Mouse (Mus musculus): ENCODE results near the gene Ppid. TPM values are rescaled to one million over a fixed set of nuclear protein-coding genes. Genes with fewer than 3 reads are reported as not detected.

Ppid gene
- 245 and 281 TPM in 2 replicates for polyA plus RNA-seq (2016; fragmentation: Nextera tagmentation; extraction: Ambion mirVana)

- Histone ChIP-seq H3K27me3 (ENCODE audit: low read depth, poor library complexity, severe bottlenecking) (no peaks in the 10 kb centered on the region), H3K27ac (peak within 1 kb of the TSS; percentile 95), H3K36me3 (peaks cover 33% of the 10 kb centered on the region), H3K9me3 (replicated peaks) (no peaks in the 10 kb centered on the region), H3K4me1 (peaks cover 7% of the 10 kb centered on the region), H3K4me3 (peak within 1 kb of the TSS; percentile 87)
- WGBS, result 2% methylated on average over 63 of the region's 63 CpGs
- peak; percentile 90 for DNase-seq (ENCODE audit: low spot score)
Measured at GRCm38 (mm10) chr3:79590863-79591792, at the start of gene Ppid. Gene Ppid, plus strand, starts transcription at chr3:79591342.

- Histone ChIP-seq H3K36me3 (peaks cover 6% of the 10 kb centered on the region; the same call in 1 of the 2 replicates), H3K27ac (no peak overlapping the region), H3K4me1 (peaks cover 5% of the 10 kb centered on the region; the same call in 1 of the 2 replicates), H3K4me3 (no peak overlapping the region), H3K27me3 (ENCODE audit: low read depth, poor library complexity, severe bottlenecking) (no peaks in the 10 kb centered on the region), H3K9me3 (replicated peaks) (no peaks in the 10 kb centered on the region)
- no peak for DNase-seq (ENCODE audit: low spot score)
- 37% methylated on average over 6 of the region's 6 CpGs for WGBS
Measured at GRCm38 (mm10) chr3:79542585-79542984, 48.6 kb upstream of the Ppid start.

DNA sequence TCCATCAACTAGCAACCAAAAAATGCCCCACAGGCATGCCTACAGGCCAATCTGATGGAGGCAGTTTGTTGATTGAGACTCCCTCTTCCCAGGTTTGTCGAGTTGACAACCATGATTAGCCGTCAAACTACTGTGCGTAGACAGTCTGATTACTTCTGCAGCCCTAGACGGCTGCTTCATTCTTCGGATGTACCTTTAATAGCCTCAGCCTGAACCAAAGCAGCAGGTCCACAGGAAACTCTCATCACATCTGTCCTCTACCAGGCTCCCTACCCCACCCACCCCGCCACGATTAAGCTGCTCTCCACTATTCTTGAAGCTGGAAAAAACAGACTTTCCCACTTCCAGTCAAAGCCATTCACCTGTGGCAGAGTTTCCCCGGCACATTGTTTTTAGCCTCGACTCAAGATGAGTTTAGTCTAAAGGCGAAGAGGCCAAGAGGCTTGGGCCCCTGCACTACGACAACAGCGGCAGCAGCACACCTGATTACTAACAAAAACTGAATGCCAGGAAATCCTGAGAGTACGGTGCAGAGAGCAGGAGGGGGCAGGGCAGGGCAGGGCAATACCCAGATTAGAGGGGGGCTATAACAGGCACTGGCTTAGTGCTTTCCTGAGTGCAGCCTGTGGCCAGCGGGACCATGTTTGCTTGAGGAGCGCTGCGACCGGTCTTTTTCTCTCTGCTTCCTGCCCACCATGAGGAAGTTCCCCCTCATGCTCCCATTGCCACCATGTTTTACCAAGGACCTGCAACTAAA, 42.3 kb upstream of the Ppid start:
- H3K4me3 ChIP-seq, result no peak overlapping the region
- H3K36me3 ChIP-seq, result peaks cover 6% of the 10 kb centered on the region; the same call in 1 of the 2 replicates
- no peak overlapping the region for H3K27ac ChIP-seq
- no peaks in the 10 kb centered on the region for H3K27me3 ChIP-seq (ENCODE audit: low read depth, poor library complexity, severe bottlenecking)
- H3K9me3 ChIP-seq (replicated peaks), result no peaks in the 10 kb centered on the region
- H3K4me1 ChIP-seq, result no peaks in the 10 kb centered on the region
- DNase-seq (ENCODE audit: low spot score), result no peak
- WGBS, result 82% methylated on average over 17 of the region's 17 CpGs

GRCm38 (mm10) chr3:79549751-79550393, 41.3 kb upstream of the Ppid start:
- WGBS, result 97% methylated on average over 8 of the region's 8 CpGs

GRCm38 (mm10) chr3:79551826-79552552, 39.2 kb upstream of the Ppid start:
- no peak for DNase-seq (ENCODE audit: low spot score)
- 86% methylated on average over 10 of the region's 10 CpGs for WGBS
- Histone ChIP-seq H3K9me3 (replicated peaks) (no peaks in the 10 kb centered on the region), H3K4me1 (no peaks in the 10 kb centered on the region), H3K36me3 (no peaks in the 10 kb centered on the region), H3K4me3 (no peak overlapping the region), H3K27me3 (ENCODE audit: low read depth, poor library complexity, severe bottlenecking) (no peaks in the 10 kb centered on the region), H3K27ac (no peak overlapping the region)

More at GRCm38 (mm10) chr3:79549751-79550393, 41.3 kb upstream of the Ppid start:
- DNase-seq (ENCODE audit: low spot score), result no peak
- Histone ChIP-seq H3K9me3 (replicated peaks) (no peaks in the 10 kb centered on the region), H3K4me3 (no peak overlapping the region), H3K4me1 (no peaks in the 10 kb centered on the region), H3K27me3 (ENCODE audit: low read depth, poor library complexity, severe bottlenecking) (no peaks in the 10 kb centered on the region), H3K36me3 (peaks cover 6% of the 10 kb centered on the region; the same call in 1 of the 2 replicates), H3K27ac (no peak overlapping the region)

DNA sequence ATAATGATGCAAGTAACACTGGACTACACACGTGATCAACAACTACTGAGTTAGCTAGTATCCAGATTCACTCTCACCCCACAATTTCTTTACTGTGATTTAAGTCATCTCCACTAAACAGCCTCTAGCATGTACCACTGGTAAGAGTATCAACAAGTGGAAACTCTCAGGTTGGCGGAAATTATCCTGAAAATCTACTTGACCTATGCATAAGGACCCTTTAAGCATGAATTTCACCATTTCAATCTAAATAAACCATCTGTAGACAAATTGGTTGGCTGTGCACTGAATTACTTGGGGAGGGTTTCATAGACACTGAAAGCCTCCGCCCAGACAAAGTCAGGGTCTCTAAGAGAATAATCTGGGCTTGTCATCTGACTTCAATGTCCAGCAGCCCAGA, 37.4 kb upstream of the Ppid start:
- no peaks in the 10 kb centered on the region for H3K27me3 ChIP-seq (ENCODE audit: low read depth, poor library complexity, severe bottlenecking)
- H3K36me3 ChIP-seq, result no peaks in the 10 kb centered on the region
- H3K9me3 ChIP-seq (replicated peaks), result no peaks in the 10 kb centered on the region
- no peaks in the 10 kb centered on the region for H3K4me1 ChIP-seq
- no peak overlapping the region for H3K27ac ChIP-seq
- no peak for DNase-seq (ENCODE audit: low spot score)
- WGBS, result 93% methylated on average over 3 of the region's 3 CpGs
- no peak overlapping the region for H3K4me3 ChIP-seq

DNA sequence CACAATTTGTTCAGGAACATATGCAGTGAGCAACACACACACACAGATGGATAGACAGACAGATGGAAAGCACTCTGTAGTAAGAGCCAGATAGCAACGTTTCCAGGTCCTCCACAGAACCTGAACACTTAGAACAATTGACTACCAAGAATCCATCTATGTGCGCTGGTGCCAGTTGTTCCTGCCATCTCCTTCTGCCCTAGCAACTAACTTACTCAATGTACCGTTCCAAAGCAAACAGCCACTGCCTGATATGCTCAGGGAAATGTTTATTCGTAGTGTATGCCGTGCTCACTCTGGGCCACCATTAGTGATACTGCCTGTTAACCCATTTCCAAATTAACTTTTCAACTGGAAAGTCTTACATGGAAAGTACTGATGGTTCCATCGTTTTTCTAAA, 36.1 kb upstream of the Ppid start:
- Histone ChIP-seq H3K27me3 (ENCODE audit: low read depth, poor library complexity, severe bottlenecking) (no peaks in the 10 kb centered on the region), H3K4me3 (no peak overlapping the region), H3K27ac (no peak overlapping the region), H3K9me3 (replicated peaks) (no peaks in the 10 kb centered on the region), H3K36me3 (0 out of 2 replicates have a peak, but pooled peaks cover 2% of the 10 kb centered on the region), H3K4me1 (no peaks in the 10 kb centered on the region)
- no peak for DNase-seq (ENCODE audit: low spot score)
- 93% methylated on average over 6 of the region's 6 CpGs for WGBS

- 91% methylated on average over 9 of the region's 9 CpGs for WGBS
- no peak for DNase-seq (ENCODE audit: low spot score)
Measured at GRCm38 (mm10) chr3:79559021-79559772, 31.9 kb upstream of the Ppid start.

GRCm38 (mm10) chr3:79559773-79560045, 31.4 kb upstream of the Ppid start:
- no peak for DNase-seq (ENCODE audit: low spot score)
- H3K4me3 ChIP-seq, result no peak overlapping the region
- no peaks in the 10 kb centered on the region for H3K4me1 ChIP-seq
- 0 out of 2 replicates have a peak, but pooled peaks cover 2% of the 10 kb centered on the region for H3K36me3 ChIP-seq
- WGBS, result 84% methylated on average over 5 of the region's 5 CpGs
- no peaks in the 10 kb centered on the region for H3K9me3 ChIP-seq (replicated peaks)
- no peaks in the 10 kb centered on the region for H3K27me3 ChIP-seq (ENCODE audit: low read depth, poor library complexity, severe bottlenecking)
- H3K27ac ChIP-seq, result no peak overlapping the region

More at GRCm38 (mm10) chr3:79559021-79559772, 31.9 kb upstream of the Ppid start:
- Histone ChIP-seq H3K4me3 (no peak overlapping the region), H3K27me3 (ENCODE audit: low read depth, poor library complexity, severe bottlenecking) (no peaks in the 10 kb centered on the region), H3K27ac (no peak overlapping the region), H3K36me3 (0 out of 2 replicates have a peak, but pooled peaks cover 2% of the 10 kb centered on the region), H3K4me1 (no peaks in the 10 kb centered on the region), H3K9me3 (replicated peaks) (no peaks in the 10 kb centered on the region)

- Histone ChIP-seq H3K9me3 (replicated peaks) (no peaks in the 10 kb centered on the region), H3K4me1 (no peaks in the 10 kb centered on the region), H3K4me3 (no peak overlapping the region), H3K36me3 (0 out of 2 replicates have a peak, but pooled peaks cover 2% of the 10 kb centered on the region), H3K27me3 (ENCODE audit: low read depth, poor library complexity, severe bottlenecking) (no peaks in the 10 kb centered on the region), H3K27ac (no peak overlapping the region)
- DNase-seq (ENCODE audit: low spot score), result no peak
- 95% methylated on average over 6 of the region's 6 CpGs for WGBS
Measured at GRCm38 (mm10) chr3:79560555-79560954, 30.6 kb upstream of the Ppid start.

GRCm38 (mm10) chr3:79561784-79562715, 29.1 kb upstream of the Ppid start:
- H3K27ac ChIP-seq, result no peak overlapping the region
- H3K36me3 ChIP-seq, result 0 out of 2 replicates have a peak, but pooled peaks cover 2% of the 10 kb centered on the region
- DNase-seq (ENCODE audit: low spot score), result no peak
- H3K27me3 ChIP-seq (ENCODE audit: low read depth, poor library complexity, severe bottlenecking), result no peaks in the 10 kb centered on the region
- H3K9me3 ChIP-seq (replicated peaks), result no peaks in the 10 kb centered on the region
- WGBS, result 92% methylated on average over 10 of the region's 10 CpGs
- peaks cover 7% of the 10 kb centered on the region for H3K4me1 ChIP-seq
- no peak overlapping the region for H3K4me3 ChIP-seq

Measured in limb, embryonic 10.5 days (tissue).